Mouse (Mus musculus) neutrophil, adult 5-6 weeks (primary cell): ENCODE results near the gene Cyp4f17. TPM values are rescaled to one million over a fixed set of nuclear protein-coding genes. Genes with fewer than 3 reads are reported as not detected.
"Not testable (repeated sequence)": the region's sequence is repeated elsewhere in the genome, so short reads cannot be mapped to it uniquely, and the experiment has no call there.

Experiments
- ATAC-seq: fragments of 151-379, 151-347 bp; 2 replicates; pipeline ENCODE4 v1.8.0; 2017; ENCODE audit warnings: mild to moderate bottlenecking, moderate TSS enrichment; ENCODE audit not compliant: insufficient number of reproducible peaks, poor library complexity, low FRiP score, severe bottlenecking; ENCODE audit errors: extremely low read depth
- total RNA-seq: library from RNA; stranded (forward); fragments of 200-1000 nt; gene quantifications from 2 replicates; pipeline ENCODE4 v1.2.3, GENCODE M21; 2017

Gene Cyp4f17
- total RNA-seq, 1 experiment from 2014 or later, result 1.0 TPM

DNA sequence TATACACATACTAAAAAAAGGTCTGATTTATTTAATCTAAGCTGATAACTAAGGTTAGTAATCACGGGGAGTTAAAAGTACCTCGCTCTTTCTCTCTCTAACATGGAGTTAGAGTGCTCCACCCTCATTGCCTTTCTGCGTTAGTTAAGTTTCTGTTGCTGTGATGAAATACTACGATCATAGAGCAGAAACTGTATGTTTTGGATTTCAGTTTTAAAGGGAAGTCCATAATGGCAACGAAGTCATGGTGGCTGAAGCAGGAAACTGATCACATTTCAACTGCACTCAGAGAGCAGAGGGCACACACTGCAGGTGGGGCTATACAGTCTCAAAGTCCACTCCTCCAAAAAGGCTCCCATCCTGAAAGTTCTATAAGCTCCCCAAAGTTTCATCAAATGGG, 17.0 kb downstream of the Cyp4f17 start:
- ATAC-seq, result no peak

DNA sequence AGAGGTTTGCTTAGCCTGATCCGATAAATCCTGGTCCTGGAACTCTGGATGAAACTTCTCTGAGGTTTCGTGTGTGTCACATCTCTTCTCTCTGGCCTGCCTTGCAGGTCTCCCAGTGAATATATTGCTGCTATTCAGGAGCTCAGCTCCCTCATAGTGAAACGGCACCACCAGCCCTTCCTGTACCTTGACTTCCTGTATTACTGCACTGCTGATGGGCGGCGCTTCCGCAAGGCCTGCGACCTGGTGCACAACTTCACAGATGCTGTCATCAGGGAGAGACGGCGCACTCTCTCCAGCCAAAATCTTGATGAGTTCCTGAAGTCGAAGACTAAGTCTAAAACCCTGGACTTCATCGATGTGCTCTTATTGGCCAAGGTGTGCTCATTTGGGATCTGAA, 18.0 kb downstream of the Cyp4f17 start:
- peak; percentile 80 for ATAC-seq

- ATAC-seq, result not testable (repeated sequence)
Observed at GRCm38 (mm10) chr17:32526341-32526740, 20.5 kb downstream of the Cyp4f17 start.

- no peak for ATAC-seq
Observed at GRCm38 (mm10) chr17:32527748-32528147, 21.9 kb downstream of the Cyp4f17 start.

- peak; percentile 81 for ATAC-seq
Observed at GRCm38 (mm10) chr17:32528408-32529337, 22.8 kb downstream of the Cyp4f17 start.

DNA sequence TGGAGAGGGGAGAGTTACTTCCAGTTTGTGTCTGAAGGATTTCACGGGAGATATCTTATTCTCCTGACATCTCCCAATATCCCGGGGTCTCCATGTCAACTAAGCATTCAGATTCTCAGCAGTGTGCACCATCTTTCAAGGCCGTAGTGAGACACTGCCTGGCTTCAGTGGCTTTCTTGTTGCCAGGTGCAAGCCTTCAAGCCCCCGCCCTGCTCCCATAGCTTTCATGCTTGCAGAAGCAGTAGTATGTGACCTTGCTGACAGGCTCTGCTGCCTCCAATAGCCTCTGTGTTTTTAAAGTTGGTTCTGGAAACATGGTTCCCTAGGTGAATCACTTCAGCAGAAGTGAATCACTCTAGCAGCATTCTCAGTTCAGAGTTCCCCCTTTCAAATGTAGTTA, 26.5 kb downstream of the Cyp4f17 start:
- ATAC-seq, result not testable (repeated sequence)

DNA sequence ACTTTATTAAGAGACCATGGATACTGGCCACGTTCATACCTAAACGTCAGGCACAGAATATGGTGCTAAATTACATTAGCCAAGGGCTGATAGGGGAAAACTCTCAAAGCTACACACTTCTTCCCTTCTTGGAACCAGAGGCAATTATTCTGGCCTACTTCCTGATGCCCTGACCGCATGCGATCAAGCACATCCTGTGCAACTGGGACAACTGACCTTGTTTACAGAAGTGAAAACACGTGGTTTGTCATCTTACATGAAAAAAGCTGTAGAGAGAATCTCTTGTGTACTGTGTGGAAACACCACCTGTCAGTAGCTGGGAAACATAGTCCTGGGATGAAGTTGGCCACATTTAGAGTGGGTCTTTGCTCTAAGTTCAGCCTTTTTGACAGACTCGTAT, 28.2 kb downstream of the Cyp4f17 start:
- ATAC-seq, result 0 out of 2 replicates have a peak, but pooled peaks have one; percentile 13

GRCm38 (mm10) chr17:32536051-32536866, 30.4 kb downstream of the Cyp4f17 start, which contains the start of gene Cyp4f16:
Gene Cyp4f16, plus strand, starts transcription at chr17:32536558.
- peak; percentile 56; the same call in 1 of the 2 replicates for ATAC-seq

DNA sequence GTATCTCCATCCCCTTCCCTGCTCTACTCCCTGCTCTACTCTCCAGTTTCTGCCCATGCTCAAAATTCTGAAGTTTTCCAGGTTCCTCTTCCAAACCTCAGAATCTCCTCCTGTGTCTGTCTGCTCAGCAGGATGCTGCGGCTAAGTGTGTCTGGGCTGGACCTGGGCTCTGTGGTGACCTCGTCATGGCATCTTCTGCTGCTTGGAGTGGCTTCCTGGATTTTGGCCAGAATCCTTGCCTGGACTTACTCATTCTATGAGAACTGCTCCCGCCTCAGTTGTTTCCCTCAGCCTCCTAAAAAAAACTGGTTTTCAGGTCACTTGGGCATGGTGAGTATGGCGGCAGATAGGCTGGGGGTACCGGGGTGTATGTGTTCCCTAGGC, 31.0 kb downstream of the Cyp4f17 start:
- ATAC-seq, result no peak

- not testable (repeated sequence) for ATAC-seq
Observed at GRCm38 (mm10) chr17:32544792-32545191, 38.9 kb downstream of the Cyp4f17 start.

DNA sequence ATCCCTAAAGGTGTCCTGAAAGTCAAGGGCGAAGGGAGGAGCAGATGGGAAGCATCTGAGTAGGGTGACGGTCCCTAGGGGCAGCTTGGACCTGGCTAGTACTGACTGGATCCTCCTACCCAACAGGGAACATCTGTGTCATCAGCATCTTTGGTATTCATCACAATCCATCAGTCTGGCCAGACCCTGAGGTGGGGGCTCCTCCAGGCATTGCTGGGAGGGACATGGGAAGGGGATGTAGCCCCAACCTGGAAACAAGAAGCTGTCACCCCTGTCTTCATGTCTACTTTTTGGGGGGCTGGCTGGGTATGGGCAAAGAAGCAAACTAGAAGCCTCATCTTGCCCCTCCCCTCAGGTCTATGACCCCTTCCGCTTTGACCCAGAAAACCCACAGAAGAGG, 44.5 kb downstream of the Cyp4f17 start:
- 0 out of 2 replicates have a peak, but pooled peaks have one; percentile 6 for ATAC-seq

DNA sequence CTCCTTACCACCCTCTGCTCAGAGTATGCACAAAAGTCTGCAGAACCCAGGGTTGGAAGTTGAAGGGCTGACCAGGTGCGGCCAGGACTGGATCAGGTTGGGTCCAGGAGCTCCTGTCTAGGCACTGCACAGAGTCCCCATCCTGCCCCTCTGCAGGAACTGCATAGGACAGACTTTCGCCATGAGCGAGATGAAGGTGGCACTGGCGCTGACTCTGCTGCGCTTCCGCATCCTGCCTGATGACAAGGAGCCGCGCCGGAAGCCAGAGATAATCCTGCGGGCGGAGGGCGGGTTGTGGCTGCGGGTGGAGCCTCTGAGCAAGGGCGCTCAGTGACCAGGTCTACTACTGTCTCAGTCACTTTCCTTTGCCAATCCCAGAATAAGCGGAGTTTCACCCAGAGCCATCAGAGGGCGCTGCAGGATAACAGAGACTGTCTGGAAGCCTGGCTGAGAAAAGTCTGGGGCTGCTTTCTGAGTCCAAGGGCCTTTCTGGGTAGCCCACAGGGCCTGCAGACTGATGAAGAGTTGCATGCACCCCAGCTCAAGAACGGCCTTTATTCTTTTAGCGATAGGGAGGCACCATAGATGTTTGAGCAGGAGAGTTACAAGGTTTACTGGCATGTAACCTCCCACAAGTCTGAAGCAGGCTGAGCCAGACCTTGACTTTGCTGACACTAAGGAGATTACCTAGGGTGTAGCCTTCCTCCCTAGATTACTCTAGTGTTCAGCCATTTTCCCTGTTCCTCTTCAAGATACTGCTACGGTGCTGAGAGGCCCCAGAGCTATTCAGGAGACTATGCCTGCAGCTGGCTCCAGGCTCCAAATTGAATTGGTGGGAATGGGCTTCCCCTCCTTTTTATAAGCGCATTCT, 45.3 kb downstream of the Cyp4f17 start:
- ATAC-seq, result 0 out of 2 replicates have a peak, but pooled peaks have one; percentile 23

DNA sequence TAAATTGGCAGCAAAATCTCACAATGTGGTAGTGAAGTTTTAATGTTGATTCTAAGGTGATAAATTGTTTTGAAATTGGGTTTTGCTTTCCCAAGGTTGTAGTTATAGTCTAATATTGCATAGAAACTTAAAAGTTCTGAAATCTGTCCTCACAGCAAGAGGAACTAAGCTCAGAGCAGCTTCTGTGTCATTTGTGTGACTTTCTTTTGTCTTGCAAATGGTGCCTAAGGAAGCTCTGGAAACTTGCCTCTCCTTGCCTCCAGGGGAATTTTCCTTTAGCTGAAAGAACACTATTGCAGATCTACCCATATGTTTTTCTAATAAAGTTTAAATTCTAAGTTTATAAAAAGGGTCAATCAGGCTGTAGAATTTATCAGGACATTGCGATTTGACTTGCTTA, 47.2 kb downstream of the Cyp4f17 start:
- ATAC-seq, result not testable (repeated sequence)

- ATAC-seq, result not testable (repeated sequence)
Observed at GRCm38 (mm10) chr17:32554368-32554767, 48.5 kb downstream of the Cyp4f17 start.

GRCm38 (mm10) chr17:32563301-32563700, 57.5 kb downstream of the Cyp4f17 start:
- not testable (repeated sequence) for ATAC-seq

DNA sequence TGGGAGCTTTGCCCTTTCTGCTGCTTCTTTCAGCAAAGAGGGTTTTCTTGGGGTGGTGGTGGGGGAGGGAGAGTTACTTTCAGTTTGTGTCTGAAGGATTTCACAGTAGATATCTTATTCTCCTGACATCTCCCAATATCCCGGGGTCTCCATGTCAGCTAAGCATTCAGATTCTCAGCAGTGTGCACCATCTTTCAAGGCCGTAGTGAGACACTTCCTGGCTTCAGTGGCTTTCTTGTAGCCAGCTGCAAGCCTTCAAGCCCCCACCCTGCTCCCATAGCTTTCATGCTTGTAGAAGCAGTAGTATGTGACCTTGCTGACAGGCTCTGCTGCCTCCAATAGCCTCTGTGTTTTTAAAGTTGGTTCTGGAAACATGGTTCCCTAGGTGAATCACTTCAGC, 67.4 kb downstream of the Cyp4f17 start:
- not testable (repeated sequence) for ATAC-seq

- no peak for ATAC-seq
Observed at GRCm38 (mm10) chr17:32577496-32578186, 71.8 kb downstream of the Cyp4f17 start.
